Mouse (Mus musculus) CH12.LX (cell line): ENCODE measurements around the gene Adam17. TPM values are rescaled to one million over a fixed set of nuclear protein-coding genes. Genes with fewer than 3 reads are reported as not detected.

ENCODE experiments used
- DNase-seq: peaks from one replicate; pipeline ENCODE4 v3.0.0-alpha.2; 2013; ENCODE audit errors: extremely low read depth
- H3K27ac ChIP-seq: 2 replicates; pipeline ENCODE4 v1.5.1; 2012; ENCODE audit warnings: low read depth, mild to moderate bottlenecking, control low read depth, moderate library complexity; ENCODE audit not compliant: insufficient read depth
- H3K27me3 ChIP-seq: replicated peaks from 2 replicates; pipeline ENCODE3; 2012; ENCODE audit warnings: inconsistent platforms
- H3K36me3 ChIP-seq, 2 experiments: replicated peaks in 1 of 2; 2 replicates each; pipeline versions ENCODE3 to v1.6.1; 2012; ENCODE audit warnings: inconsistent platforms in 1 of 2, low read length in 1 of 2, mild to moderate bottlenecking in 1 of 2, mixed read lengths in 1 of 2, moderate library complexity in 1 of 2; ENCODE audit not compliant: control insufficient read depth in 1 of 2, insufficient read depth in 1 of 2
- H3K4me1 ChIP-seq, 2 experiments: 2 replicates each; pipeline ENCODE4 v1.6.1; 2012; ENCODE audit warnings: inconsistent platforms in 1 of 2, moderate library complexity in 1 of 2; ENCODE audit not compliant: insufficient read depth in 2 of 2, control insufficient read depth in 1 of 2
- H3K4me2 ChIP-seq: 2 replicates; pipeline ENCODE4 v1.6.1; 2012; ENCODE audit warnings: low read depth, mild to moderate bottlenecking, control low read depth; ENCODE audit not compliant: poor library complexity, insufficient read depth, severe bottlenecking
- H3K4me3 ChIP-seq, 3 experiments: fragments of 150-350 bp in 1 of 3; sonication (generic) in 1 of 3; replicated peaks in 1 of 3; 2 replicates each; pipeline versions ENCODE3 to v1.5.1; 2011 to 2012; ENCODE audit warnings: low read depth in 2 of 3, low read length in 2 of 3, mild to moderate bottlenecking in 2 of 3, moderate library complexity in 2 of 3, control low read depth in 1 of 3, improper control_type of control experiment in 1 of 3, inconsistent platforms in 1 of 3, mixed read lengths in 1 of 3; ENCODE audit not compliant: poor library complexity in 1 of 3
- H3K79me2 ChIP-seq: replicated peaks from 2 replicates; pipeline ENCODE4 v1.6.1; 2012; ENCODE audit warnings: mild to moderate bottlenecking, moderate library complexity; ENCODE audit not compliant: control insufficient read depth, poor library complexity, insufficient read depth, severe bottlenecking; ENCODE audit errors: extremely low read depth
- H3K9ac ChIP-seq: 2 replicates; pipeline ENCODE4 v1.6.1; 2012; ENCODE audit warnings: low read depth, mild to moderate bottlenecking, control low read depth, moderate library complexity; ENCODE audit not compliant: insufficient read depth
- H3K9me3 ChIP-seq: replicated peaks from 2 replicates; pipeline ENCODE3; 2012; ENCODE audit warnings: low read length, inconsistent platforms, mixed read lengths
- CHD1 ChIP-seq: IDR thresholded peaks from 2 replicates; pipeline ENCODE4 v1.6.1; 2012; ENCODE audit warnings: low read depth, low read length, improper control_type of control experiment, inconsistent platforms
- E2F4 ChIP-seq: IDR thresholded peaks from 2 replicates; pipeline ENCODE4 v1.6.1; 2011; ENCODE audit warnings: low read depth, low read length, improper control_type of control experiment; ENCODE audit not compliant: insufficient replicate concordance
- IRF4 ChIP-seq: IDR thresholded peaks from 2 replicates; pipeline ENCODE4 v1.6.1; 2014; ENCODE audit warnings: low read depth, mild to moderate bottlenecking, inconsistent platforms, low read length, improper control_type of control experiment
- JUND ChIP-seq: conservative IDR thresholded peaks from 2 replicates; pipeline ENCODE4 v1.6.1; 2011; ENCODE audit warnings: low read depth, low read length, improper control_type of control experiment
- MAFK ChIP-seq: IDR thresholded peaks from 2 replicates; pipeline ENCODE4 v1.6.1; 2011; ENCODE audit warnings: low read length, improper control_type of control experiment; ENCODE audit not compliant: insufficient replicate concordance
- MAZ ChIP-seq: IDR thresholded peaks from 2 replicates; pipeline ENCODE4 v1.6.1; 2012; ENCODE audit warnings: low read depth, mild to moderate bottlenecking, inconsistent platforms, low read length, improper control_type of control experiment, moderate library complexity
- MEF2A ChIP-seq: IDR thresholded peaks from 2 replicates; pipeline ENCODE4 v1.6.1; 2014; ENCODE audit warnings: low read depth, mild to moderate bottlenecking, inconsistent platforms, low read length, improper control_type of control experiment, borderline replicate concordance
- MYC ChIP-seq: IDR thresholded peaks from 2 replicates; pipeline ENCODE4 v1.6.1; 2011; ENCODE audit warnings: low read depth, mild to moderate bottlenecking, improper control_type of control experiment, low read length
- NELFE ChIP-seq: IDR thresholded peaks from 2 replicates; pipeline ENCODE4 v1.6.1; 2011; ENCODE audit warnings: low read depth, low read length, improper control_type of control experiment
- POLR2A ChIP-seq: IDR thresholded peaks from 2 replicates; pipeline ENCODE4 v1.6.1; 2011; ENCODE audit warnings: low read depth, mild to moderate bottlenecking, improper control_type of control experiment, low read length
- POLR2AphosphoS2 ChIP-seq: IDR thresholded peaks from 2 replicates; pipeline ENCODE4 v1.6.1; 2011; ENCODE audit warnings: low read depth, low read length, improper control_type of control experiment
- RCOR1 ChIP-seq: conservative IDR thresholded peaks from 2 replicates; pipeline ENCODE4 v1.6.1; 2012; ENCODE audit warnings: low read depth, mild to moderate bottlenecking, inconsistent platforms, low read length, improper control_type of control experiment
- SMC3 ChIP-seq: IDR thresholded peaks from 2 replicates; pipeline ENCODE4 v1.6.1; 2011; ENCODE audit warnings: low read depth, low read length, improper control_type of control experiment
- UBTF ChIP-seq: IDR thresholded peaks from 2 replicates; pipeline ENCODE4 v1.6.1; 2012; ENCODE audit warnings: low read depth, mild to moderate bottlenecking, inconsistent platforms, low read length, improper control_type of control experiment, moderate library complexity
- USF1 ChIP-seq: IDR thresholded peaks from 2 replicates; pipeline ENCODE4 v1.6.1; 2014; ENCODE audit warnings: low read depth, mild to moderate bottlenecking, inconsistent platforms, low read length, improper control_type of control experiment
- USF2 ChIP-seq: conservative IDR thresholded peaks from 2 replicates; pipeline ENCODE4 v1.6.1; 2011; ENCODE audit warnings: low read depth, low read length, improper control_type of control experiment
- ZC3H11A ChIP-seq: IDR thresholded peaks from 2 replicates; pipeline ENCODE4 v1.6.1; 2012; ENCODE audit warnings: low read depth, mild to moderate bottlenecking, inconsistent platforms, low read length, improper control_type of control experiment
- ZKSCAN1 ChIP-seq: IDR thresholded peaks from 2 replicates; pipeline ENCODE4 v1.6.1; 2012; ENCODE audit warnings: low read depth, inconsistent platforms, low read length, improper control_type of control experiment, borderline replicate concordance
- ZNF384 ChIP-seq: IDR thresholded peaks from 2 replicates; pipeline ENCODE4 v1.6.1; 2012; ENCODE audit warnings: low read depth, low read length, improper control_type of control experiment, inconsistent platforms
- dilution Hi-C: fragments of 300-500 bp; cut with MboI; formaldehyde crosslinking; loops from 2 replicates; pipeline ENCODE4 v1.14.3; 2020; ENCODE audit warnings: low sequenced_read_pairs; ENCODE audit not compliant: extremely low pct_unique_long_range_greater_than_20kb, extremely low pct_ligation_motif_present
- in situ Hi-C: fragments of 300-500 bp; cut with MboI; formaldehyde crosslinking; loops from 3 replicates; pipeline ENCODE4 v1.14.3; 2019; ENCODE audit warnings: low sequenced_read_pairs, low pct_ligation_motif_present, low pct_unique_long_range_greater_than_20kb, mixed read lengths
- polyA plus RNA-seq: library from polyadenylated mRNA; unstranded; fragments of >175 nt; gene quantifications from 2 replicates; pipeline ENCODE4 v1.2.1, GENCODE M21; 2012; ENCODE audit warnings: low read depth; ENCODE audit not compliant: insufficient read length
- total RNA-seq, 2 experiments: library from RNA; depleted of rRNA; stranded (reverse); fragments of 300-350 nt in 1 of 2; fragments of >200 nt in 1 of 2; gene quantifications; 2 replicates each; pipeline ENCODE4 v1.2.3; 2012 to 2014

Adam17 gene
- total and polyA plus RNA-seq, 3 experiments, result 47.5 to 60.1 (median 50.1) TPM

DNA sequence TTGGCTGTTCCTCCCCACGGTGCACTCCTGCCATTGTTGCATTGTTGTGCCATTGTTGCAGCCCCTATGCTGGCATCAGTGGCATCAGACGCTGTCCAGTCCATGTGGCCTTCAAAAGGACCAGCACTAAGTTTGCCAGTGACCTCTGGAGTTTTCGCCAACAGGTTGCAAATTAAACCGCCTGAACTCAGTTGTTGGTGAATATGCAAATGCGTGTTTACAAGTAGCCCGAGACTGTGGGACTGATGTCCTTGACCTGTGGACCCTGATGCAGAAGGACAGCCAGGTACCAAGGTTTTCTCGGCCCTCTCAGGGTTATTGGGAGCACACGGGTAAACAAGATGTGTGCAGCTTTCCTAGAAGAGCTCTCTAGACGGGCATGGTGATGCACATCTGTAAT lies 52.3 kb downstream of the Adam17 start:
- TF ChIP-seq USF2 (no peak), MAFK (no peak), POLR2A (no peak), E2F4 (no peak), MAZ (no peak), SMC3 (no peak)
- Histone ChIP-seq H3K79me2 (peaks cover 9% of the 10 kb centered on the region), H3K4me1 (peaks cover 3 to 18% of the 10 kb centered on the region in 2 experiments), H3K9ac (no peak overlapping the region), H3K36me3 (peaks cover 65 to 80% of the 10 kb centered on the region in 2 experiments), H3K4me3 (no peak overlapping the region), H3K27ac (no peak overlapping the region), H3K9me3 (no peaks in the 10 kb centered on the region), H3K27me3 (no peaks in the 10 kb centered on the region), H3K4me2 (no peak overlapping the region)
- no peak for DNase-seq
- dilution Hi-C loops, result no loop called here
- in situ Hi-C loops, result no loop called here

DNA sequence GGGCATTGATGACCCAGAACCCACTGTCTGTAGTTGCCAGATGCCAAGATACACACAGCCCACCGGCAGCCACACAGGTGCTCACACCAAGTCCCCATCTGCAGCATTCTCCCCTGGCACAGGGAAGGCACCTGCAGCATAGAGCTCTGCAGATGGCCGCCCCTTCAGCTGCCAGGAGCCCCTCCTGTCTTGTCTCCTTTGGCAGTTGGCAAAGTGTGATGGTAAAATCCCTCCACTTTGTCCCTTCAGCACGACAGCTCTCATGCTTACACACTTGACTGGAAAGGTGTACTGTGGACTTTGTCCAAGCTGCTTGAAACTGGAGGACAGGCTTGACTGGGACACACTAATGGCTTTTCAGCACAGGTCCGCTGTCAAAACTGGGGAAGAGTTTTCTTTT lies 53.1 kb downstream of the Adam17 start:
- no peak overlapping the region for H3K4me2 ChIP-seq
- H3K4me3 ChIP-seq, result no peak overlapping the region
- TF ChIP-seq JUND, result no peak
- TF ChIP-seq MEF2A, result no peak
- TF ChIP-seq RCOR1, result no peak
- no peak for TF ChIP-seq USF1
- TF ChIP-seq UBTF, result no peak
- no peak for TF ChIP-seq POLR2AphosphoS2
- no peak for TF ChIP-seq IRF4
- TF ChIP-seq CHD1, result no peak
- TF ChIP-seq ZNF384, result no peak
- TF ChIP-seq USF2, result no peak
- no peak for TF ChIP-seq MYC
- TF ChIP-seq ZC3H11A, result no peak
- no peak for TF ChIP-seq ZKSCAN1
- TF ChIP-seq NELFE, result no peak
- H3K9me3 ChIP-seq, result no peaks in the 10 kb centered on the region
- no peak overlapping the region for H3K9ac ChIP-seq
- no peaks in the 10 kb centered on the region for H3K27me3 ChIP-seq
- peaks cover 3 to 25% of the 10 kb centered on the region in 2 experiments for H3K4me1 ChIP-seq
- no peak overlapping the region for H3K27ac ChIP-seq
- dilution Hi-C loops (no loop called here), in situ Hi-C loops (no loop called here)
- no peak for DNase-seq
- H3K79me2 ChIP-seq, result peaks cover 9% of the 10 kb centered on the region
- peaks cover 62 to 76% of the 10 kb centered on the region in 2 experiments for H3K36me3 ChIP-seq
